Mouse (Mus musculus) G1E (cell line): Measurements from ENCODE around the gene Bod1l.

Source experiments
- CTCF ChIP-seq: IDR thresholded peaks from 2 replicates; pipeline ENCODE4 v1.5.1; 2012; ENCODE audit warnings: low read depth, low read length, inconsistent platforms, mixed read lengths
- GATA1 ChIP-seq: IDR thresholded peaks from 2 replicates; pipeline ENCODE4 v1.6.1; 2012; ENCODE audit warnings: borderline replicate concordance, low read length, inconsistent platforms, mixed read lengths

DNA sequence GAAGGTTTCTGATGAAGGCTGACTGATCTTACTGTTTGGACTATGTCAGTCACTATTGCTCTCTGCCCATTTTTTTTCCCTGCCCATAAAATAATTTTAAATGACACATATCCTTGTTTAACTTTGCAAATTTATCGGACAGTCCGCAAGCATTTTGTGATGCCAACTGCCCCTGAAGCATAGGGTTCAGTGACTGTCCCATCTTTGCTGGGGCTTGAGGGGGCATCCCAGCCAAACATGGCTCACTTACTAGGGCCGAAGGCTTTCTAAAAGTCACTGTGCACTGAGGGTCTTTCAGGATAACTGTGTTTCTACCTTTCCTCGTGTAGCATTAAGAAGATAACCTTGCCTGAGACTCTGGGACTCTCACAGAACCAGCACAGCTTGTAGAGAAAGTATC is 91.4 kb downstream of the Bod1l start:
- TF ChIP-seq CTCF (no peak), GATA1 (no peak)
